Mouse (Mus musculus) small intestine, adult 2 months (tissue): Measurements from ENCODE around the gene Dnmt3a.

Source experiments
- CTCF ChIP-seq: fragments of 200-500 bp; IDR thresholded peaks from 2 replicates; pipeline ENCODE4 v1.5.1; 2012; ENCODE audit warnings: low read depth, mild to moderate bottlenecking, control low read depth, inconsistent platforms, low read length, moderate library complexity, mixed read lengths; ENCODE audit not compliant: insufficient replicate concordance, insufficient read length; ENCODE audit errors: extremely low read depth
- POLR2A ChIP-seq: fragments of 200-500 bp; IDR thresholded peaks from 2 replicates; pipeline ENCODE4 v1.6.1; 2012; ENCODE audit warnings: low read depth, mild to moderate bottlenecking, control low read depth, inconsistent platforms, low read length, moderate library complexity

DNA sequence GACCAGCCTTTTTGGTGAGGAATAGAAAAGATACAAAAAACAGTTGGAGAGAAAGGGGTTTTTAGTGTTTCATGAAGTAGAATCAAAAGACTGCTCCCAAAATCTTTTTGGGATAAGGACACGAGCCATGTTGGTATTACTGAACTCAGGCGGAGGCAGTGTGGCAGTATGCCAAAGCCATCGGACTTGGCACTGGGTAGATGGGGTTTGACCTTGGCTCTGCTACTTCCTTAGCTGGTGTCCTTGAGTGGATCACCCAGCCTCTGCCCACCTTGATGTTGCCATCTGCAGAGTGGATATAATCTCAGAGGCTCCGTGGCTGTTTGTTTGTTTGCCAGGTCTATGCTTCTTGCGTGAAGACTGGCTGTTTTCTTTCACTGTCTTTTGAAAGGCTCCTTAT, 11.8 kb downstream of the Dnmt3a start:
- no peak for TF ChIP-seq CTCF
- TF ChIP-seq POLR2A, result no peak
